Mouse (Mus musculus) liver, embryonic 14.5 days (tissue): Measurements from ENCODE around the gene Ddo. TPM values are rescaled to one million over a fixed set of nuclear protein-coding genes. Genes with fewer than 3 reads are reported as not detected.

Source experiments
- ATAC-seq: fragments of 200-750 bp; cut with Nextera tagmentation; 2 replicates; pipeline ENCODE4 v1.8.0; 2017; ENCODE audit warnings: moderate number of reproducible peaks, mild to moderate bottlenecking, moderate library complexity; ENCODE audit not compliant: insufficient read depth
- DNase-seq, 3 experiments: peaks; one replicate each; pipeline ENCODE4 v3.0.0-alpha.2; 2012 to 2013; ENCODE audit warnings: low read depth in 3 of 3, low spot score in 3 of 3
- H3K27ac ChIP-seq: fragments of 300-500 bp; sonication (generic); 2 replicates; pipeline ENCODE4 v1.5.1; 2014; ENCODE audit warnings: moderate library complexity, mild to moderate bottlenecking, control low read depth, inconsistent platforms
- H3K27me3 ChIP-seq: fragments of 300-500 bp; sonication (generic); 2 replicates; pipeline ENCODE4 v1.6.1; 2014; ENCODE audit warnings: mild to moderate bottlenecking, low read length, moderate library complexity; ENCODE audit not compliant: control insufficient read depth, insufficient read depth
- H3K36me3 ChIP-seq: fragments of 300-500 bp; sonication (generic); replicated peaks from 2 replicates; pipeline ENCODE4 v1.6.1; 2014; ENCODE audit warnings: low read depth; ENCODE audit not compliant: control insufficient read depth, insufficient read depth
- H3K4me1 ChIP-seq, 2 experiments: fragments of 200-500 bp in 1 of 2; fragments of 300-500 bp in 1 of 2; sonication (generic) in 1 of 2; replicated peaks; 2 replicates each; pipeline ENCODE4 v1.6.1; 2012 to 2014; ENCODE audit warnings: antibody characterized with exemption in 1 of 2, inconsistent platforms in 1 of 2, low read length in 1 of 2; ENCODE audit not compliant: control insufficient read depth in 2 of 2, insufficient read depth in 2 of 2
- H3K4me2 ChIP-seq: fragments of 300-500 bp; sonication (generic); 2 replicates; pipeline ENCODE4 v1.6.1; 2014; ENCODE audit warnings: low read depth, mild to moderate bottlenecking, control low read depth, moderate library complexity
- H3K4me3 ChIP-seq, 2 experiments: fragments of 200-500 bp in 1 of 2; fragments of 300-500 bp in 1 of 2; sonication (generic) in 1 of 2; 2 replicates each; pipeline ENCODE4 v1.5.1; 2012 to 2014; ENCODE audit warnings: low read depth in 2 of 2, low read length in 2 of 2, mild to moderate bottlenecking in 2 of 2, control low read depth in 1 of 2, inconsistent platforms in 1 of 2, moderate library complexity in 1 of 2; ENCODE audit not compliant: insufficient read depth in 1 of 2
- H3K9ac ChIP-seq: fragments of 300-500 bp; sonication (generic); replicated peaks from 2 replicates; pipeline ENCODE4 v1.6.1; 2014; ENCODE audit warnings: mild to moderate bottlenecking, control low read depth, moderate library complexity
- H3K9me3 ChIP-seq: fragments of 300-500 bp; sonication (generic); 2 replicates; pipeline ENCODE4 v1.6.1; 2016; ENCODE audit warnings: low read length, mixed read lengths; ENCODE audit not compliant: control insufficient read depth
- CTCF ChIP-seq: IDR thresholded peaks from 2 replicates; pipeline ENCODE4 v1.5.1; 2016; ENCODE audit warnings: antibody characterized with exemption, low read depth, control low read depth
- EP300 ChIP-seq: IDR thresholded peaks from 2 replicates; pipeline ENCODE4 v1.6.1; 2016; ENCODE audit warnings: antibody characterized with exemption, low read depth
- WGBS: fragments of 180-500 bp; shearing (Covaris S2); extraction: QIAGEN DNeasy Blood & Tissue Kit; methylation state at CpG from one replicate; pipeline ENCODE4 v1.1.7; 2014; ENCODE audit not compliant: insufficient replicate concordance; 5-methylcytosine and 5-hydroxymethylcytosine counted together
- polyA plus RNA-seq, 2 experiments: library from polyadenylated mRNA; depleted of rRNA in 1 of 2; stranded (reverse) in 1 of 2; unstranded in 1 of 2; fragments of >200 nt; fragmentation: Nextera tagmentation in 1 of 2; extraction: Ambion mirVana in 1 of 2; gene quantifications; 2 replicates each; pipeline versions ENCODE4 v1.2.1 to v1.2.3; 2012 to 2014

Ddo gene
- polyA plus RNA-seq, 2 experiments = 0.02 TPM; not detected in 1

DNA sequence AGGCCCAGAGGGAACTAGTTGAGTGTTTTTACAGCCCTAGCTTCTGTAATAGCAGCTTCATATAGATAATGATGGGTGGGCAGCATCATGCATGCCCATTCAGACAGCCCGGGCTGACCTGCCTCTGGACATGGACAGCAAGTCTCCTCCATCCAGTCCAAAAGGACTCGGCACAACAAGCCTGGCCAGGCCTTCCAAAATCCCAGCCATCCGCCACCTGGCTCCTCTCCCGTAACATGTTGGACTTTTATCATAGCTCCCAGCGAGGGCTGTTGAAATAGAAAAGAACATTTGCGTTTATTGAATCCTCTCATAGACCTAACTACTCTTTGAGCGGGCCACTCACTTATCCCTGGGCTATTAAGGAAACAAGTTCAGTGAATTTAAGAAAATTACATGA lies 12.1 kb downstream of the Ddo start:
- TF ChIP-seq CTCF = no peak
- TF ChIP-seq EP300 = no peak
- no peak for DNase-seq
- Histone ChIP-seq H3K4me3 (no peak overlapping the region), H3K27ac (no peak overlapping the region), H3K4me2 (no peak overlapping the region), H3K9ac (no peak overlapping the region), H3K4me1 (no peaks in the 10 kb centered on the region), H3K27me3 (no peaks in the 10 kb centered on the region), H3K36me3 (no peaks in the 10 kb centered on the region), H3K9me3 (no peaks in the 10 kb centered on the region)
- 78% methylated on average over 7 of the region's 7 CpGs for whole genome bisulfite sequencing
- ATAC-seq = no peak

DNA sequence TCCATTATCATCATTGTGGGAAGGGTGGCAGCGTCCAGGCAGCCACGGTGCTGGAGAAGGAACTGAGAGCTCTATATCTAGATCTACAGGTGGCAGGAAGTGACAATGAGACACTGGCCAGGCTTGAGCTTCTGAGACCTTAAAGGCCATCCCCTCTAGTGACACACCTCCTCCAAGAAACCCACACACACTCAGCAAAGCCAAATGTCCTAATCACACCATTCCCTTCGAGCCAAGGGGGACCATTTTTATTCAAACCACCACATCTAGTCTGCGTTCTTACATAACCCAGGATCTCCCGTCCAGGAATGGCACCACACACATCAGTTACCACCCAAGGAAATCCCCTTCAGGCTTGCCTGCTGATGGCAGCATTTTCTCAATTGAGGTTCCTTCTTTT lies 13.3 kb downstream of the Ddo start:
- no peaks in the 10 kb centered on the region for H3K27me3 ChIP-seq
- H3K27ac ChIP-seq = no peak overlapping the region
- no peak for TF ChIP-seq CTCF
- DNase-seq = no peak
- ATAC-seq = no peak
- H3K4me3 ChIP-seq = no peak overlapping the region
- H3K9me3 ChIP-seq = no peaks in the 10 kb centered on the region
- no peaks in the 10 kb centered on the region for H3K36me3 ChIP-seq
- H3K9ac ChIP-seq = no peak overlapping the region
- no peaks in the 10 kb centered on the region for H3K4me1 ChIP-seq
- 31% methylated on average over 5 of the region's 5 CpGs for WGBS
- H3K4me2 ChIP-seq = no peak overlapping the region

DNA sequence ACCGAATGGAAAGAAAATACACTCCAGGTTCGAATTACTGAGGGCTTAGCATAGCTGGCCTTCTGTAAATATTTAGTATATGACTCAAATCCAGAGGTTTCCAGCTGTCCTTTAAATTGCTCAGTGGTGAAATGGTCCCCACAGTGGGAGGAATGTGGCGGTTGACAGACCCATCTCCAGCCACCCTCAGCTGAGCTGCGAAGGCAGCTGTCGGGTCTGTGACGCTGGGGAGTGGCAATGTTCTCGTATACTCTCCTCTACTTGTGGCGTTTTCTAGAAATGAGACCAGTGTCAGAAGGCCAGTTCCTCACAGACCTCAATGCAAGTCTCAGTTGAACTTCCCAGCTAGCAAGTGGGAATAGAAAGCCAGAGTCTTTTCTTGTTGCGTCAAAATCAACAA lies 14.6 kb downstream of the Ddo start:
- DNase-seq (no peak), ATAC-seq (no peak)
- H3K9me3 ChIP-seq = no peaks in the 10 kb centered on the region
- no peak overlapping the region for H3K4me2 ChIP-seq
- H3K4me3 ChIP-seq = no peak overlapping the region
- no peaks in the 10 kb centered on the region for H3K4me1 ChIP-seq
- no peak overlapping the region for H3K9ac ChIP-seq
- no peak for TF ChIP-seq EP300
- no peak for TF ChIP-seq CTCF
- no peaks in the 10 kb centered on the region for H3K27me3 ChIP-seq
- no peak overlapping the region for H3K27ac ChIP-seq
- WGBS = 63% methylated on average over 9 of the region's 9 CpGs
- no peaks in the 10 kb centered on the region for H3K36me3 ChIP-seq

DNA sequence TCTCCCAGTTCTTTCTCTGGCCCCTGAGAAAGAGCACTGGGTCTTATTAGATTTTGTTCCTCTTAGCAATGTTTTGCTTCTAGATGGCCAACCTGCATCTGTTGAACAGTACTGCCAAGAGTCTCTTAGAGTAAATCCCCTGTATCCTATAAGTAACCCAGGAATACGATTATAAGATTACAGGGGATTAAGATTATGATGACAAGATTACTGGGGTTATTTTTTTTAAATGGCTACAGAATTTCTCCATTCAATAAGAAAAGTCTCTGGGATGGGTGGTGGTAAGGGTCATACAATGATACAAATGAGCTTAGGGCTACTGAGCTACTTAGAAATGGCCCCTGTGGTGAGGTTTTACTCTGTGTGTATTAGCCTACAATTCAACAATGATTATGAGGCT lies 15.5 kb downstream of the Ddo start:
- Histone ChIP-seq H3K4me3 (no peak overlapping the region), H3K36me3 (no peaks in the 10 kb centered on the region), H3K9ac (no peak overlapping the region), H3K9me3 (no peaks in the 10 kb centered on the region), H3K27me3 (no peaks in the 10 kb centered on the region), H3K4me2 (no peak overlapping the region), H3K27ac (no peak overlapping the region), H3K4me1 (no peaks in the 10 kb centered on the region)
- TF ChIP-seq CTCF (no peak), EP300 (no peak)
- ATAC-seq (no peak), DNase-seq (no peak)
- 41% methylated on average over 1 of the region's 1 CpGs for WGBS

DNA sequence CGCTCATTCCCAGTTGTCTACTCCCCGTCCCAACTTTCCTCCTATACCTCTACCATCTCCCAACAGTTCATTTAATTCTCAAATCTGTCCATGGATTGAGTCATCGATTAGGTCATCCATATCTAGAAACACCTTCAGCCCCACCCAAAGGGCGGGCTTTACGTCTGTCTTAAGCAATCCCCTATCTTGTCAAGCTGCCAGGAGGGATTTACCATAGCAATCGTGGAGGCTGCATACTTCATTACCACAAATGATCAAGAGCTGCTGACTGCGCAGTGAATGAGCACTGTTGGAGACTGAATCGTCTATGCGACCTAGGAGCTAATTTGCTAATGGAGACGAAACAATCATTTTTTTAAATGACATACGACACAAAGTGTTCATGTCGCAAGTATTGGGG lies 19.0 kb downstream of the Ddo start:
- Histone ChIP-seq H3K4me3 (no peak overlapping the region), H3K27me3 (no peaks in the 10 kb centered on the region), H3K27ac (no peak overlapping the region), H3K9me3 (no peaks in the 10 kb centered on the region), H3K36me3 (no peaks in the 10 kb centered on the region), H3K4me2 (no peak overlapping the region), H3K4me1 (no peaks in the 10 kb centered on the region), H3K9ac (no peak overlapping the region)
- DNase-seq = no peak
- TF ChIP-seq CTCF (no peak), EP300 (no peak)
- 67% methylated on average over 12 of the region's 12 CpGs for WGBS
- no peak for ATAC-seq

DNA sequence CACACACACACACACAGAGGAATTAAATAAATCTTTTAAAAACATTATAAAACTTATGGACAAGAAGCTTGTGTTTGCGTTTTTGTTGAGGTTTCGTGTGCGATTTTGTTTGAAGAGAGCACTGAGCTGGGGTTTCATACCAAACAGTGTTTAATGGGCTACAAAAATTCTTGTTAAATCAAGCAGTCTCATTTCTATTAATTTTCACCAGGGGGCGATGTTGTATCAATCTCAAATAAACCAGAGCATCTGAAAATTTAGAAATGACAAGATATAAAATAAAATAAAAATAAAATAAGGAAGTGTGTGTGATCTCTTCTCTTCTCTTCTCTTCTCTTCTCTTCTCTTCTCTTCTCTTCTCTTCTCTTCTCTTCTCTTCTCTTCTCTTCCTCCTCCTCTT lies 19.8 kb downstream of the Ddo start:
- H3K36me3 ChIP-seq = no peaks in the 10 kb centered on the region
- ATAC-seq (no peak), DNase-seq (no peak)
- H3K4me1 ChIP-seq = no peaks in the 10 kb centered on the region
- no peak overlapping the region for H3K4me3 ChIP-seq
- no peak overlapping the region for H3K27ac ChIP-seq
- WGBS = 22% methylated on average over 4 of the region's 4 CpGs
- H3K4me2 ChIP-seq = no peak overlapping the region
- no peak for TF ChIP-seq EP300
- H3K9ac ChIP-seq = no peak overlapping the region
- no peaks in the 10 kb centered on the region for H3K27me3 ChIP-seq
- no peaks in the 10 kb centered on the region for H3K9me3 ChIP-seq
